Mouse (Mus musculus): Measurements from ENCODE around the gene Cyp3a16. TPM values are rescaled to one million over a fixed set of nuclear protein-coding genes. Genes with fewer than 3 reads are reported as not detected.
"Not testable (repeated sequence)": the region's sequence is repeated elsewhere in the genome, so short reads cannot be mapped to it uniquely, and the experiment has no call there.

Cyp3a16 gene
- not detected in 2 replicates for polyA plus RNA-seq (2012; rRNA removed)

GRCm38 (mm10) chr5:145469623-145470022 is at the start of gene Cyp3a16:
Cyp3a16 (minus strand) TSS chr5:145469723.
- DNase-seq (ENCODE audit: low read depth): not testable (repeated sequence)

GRCm38 (mm10) chr5:145490300-145490699 is 20.8 kb upstream of the Cyp3a16 start:
- DNase-seq (ENCODE audit: low read depth): no peak
- TF ChIP-seq CTCF (IDR thresholded peaks at IDR 0.05; ENCODE audit: borderline replicate concordance, extremely low read depth, insufficient read depth, insufficient read length): no peak
- TF ChIP-seq POLR2A (IDR thresholded peaks at IDR 0.05; ENCODE audit: borderline replicate concordance, extremely low read depth, insufficient read depth, insufficient read length, poor library complexity, severe bottlenecking): no peak

DNA sequence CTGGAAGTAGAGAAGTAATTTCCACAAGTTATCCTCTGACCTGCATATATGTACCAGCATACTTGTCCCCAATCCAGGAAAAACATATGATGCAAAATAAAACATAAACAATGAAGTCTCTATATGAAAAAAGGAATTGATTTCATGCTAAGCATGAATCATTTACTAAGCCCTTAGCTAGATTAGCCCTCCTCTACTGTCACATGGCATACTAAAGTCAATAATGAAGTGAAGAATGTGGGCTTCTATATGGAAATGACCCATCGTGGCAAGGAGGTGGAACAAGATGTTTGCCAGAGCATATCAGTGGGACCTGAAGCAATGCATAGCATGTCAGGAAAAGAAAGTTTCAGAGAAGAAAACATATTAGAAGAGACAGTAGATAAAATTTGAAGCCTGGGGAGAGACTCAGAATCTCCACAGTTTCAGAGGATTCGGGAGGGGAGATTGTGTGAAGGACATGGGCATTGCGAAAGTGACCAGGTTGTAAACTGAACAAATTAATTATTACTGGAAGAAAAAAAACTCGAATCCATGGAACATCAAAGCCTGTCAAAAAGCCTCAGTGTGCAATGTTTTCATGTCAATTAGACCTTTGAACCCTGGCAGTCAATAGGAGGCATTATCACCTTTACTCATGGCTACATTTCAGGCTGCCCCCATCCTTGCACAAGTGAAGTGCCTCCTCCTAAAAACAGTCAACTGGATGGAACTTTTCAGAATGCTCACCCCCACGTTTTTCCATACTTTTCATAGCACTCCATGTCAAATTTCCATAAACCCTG is 5.0 kb downstream of the Cyp3a16 start:
- DNase-seq (ENCODE audit: low read depth): no peak
- TF ChIP-seq POLR2A (IDR thresholded peaks at IDR 0.05; ENCODE audit: borderline replicate concordance, extremely low read depth, insufficient read depth, insufficient read length, poor library complexity, severe bottlenecking) (no peak), CTCF (IDR thresholded peaks at IDR 0.05; ENCODE audit: borderline replicate concordance, extremely low read depth, insufficient read depth, insufficient read length) (no peak)

DNA sequence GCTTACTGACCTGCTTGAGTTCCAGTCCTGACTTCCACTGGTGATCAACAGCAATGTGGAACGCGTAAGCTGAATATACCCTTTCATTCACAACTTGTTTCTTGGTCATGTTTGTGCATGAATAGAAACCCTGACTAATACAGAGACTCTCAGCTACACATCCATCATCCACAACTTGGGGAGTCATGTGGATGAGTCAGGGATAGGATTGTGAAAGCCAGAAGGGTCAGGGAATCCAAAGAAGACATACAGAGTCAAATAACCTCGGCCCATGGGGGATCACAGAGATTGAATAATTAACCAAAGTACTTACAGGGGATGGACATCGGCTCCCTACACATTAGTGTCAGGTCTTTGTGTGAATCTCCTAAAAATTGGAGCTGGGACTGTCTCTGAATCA is 7.2 kb downstream of the Cyp3a16 start:
- DNase-seq (ENCODE audit: low read depth): no peak
- TF ChIP-seq CTCF (IDR thresholded peaks at IDR 0.05; ENCODE audit: borderline replicate concordance, extremely low read depth, insufficient read depth, insufficient read length): no peak
- no peak for TF ChIP-seq POLR2A (IDR thresholded peaks at IDR 0.05; ENCODE audit: borderline replicate concordance, extremely low read depth, insufficient read depth, insufficient read length, poor library complexity, severe bottlenecking)

DNA sequence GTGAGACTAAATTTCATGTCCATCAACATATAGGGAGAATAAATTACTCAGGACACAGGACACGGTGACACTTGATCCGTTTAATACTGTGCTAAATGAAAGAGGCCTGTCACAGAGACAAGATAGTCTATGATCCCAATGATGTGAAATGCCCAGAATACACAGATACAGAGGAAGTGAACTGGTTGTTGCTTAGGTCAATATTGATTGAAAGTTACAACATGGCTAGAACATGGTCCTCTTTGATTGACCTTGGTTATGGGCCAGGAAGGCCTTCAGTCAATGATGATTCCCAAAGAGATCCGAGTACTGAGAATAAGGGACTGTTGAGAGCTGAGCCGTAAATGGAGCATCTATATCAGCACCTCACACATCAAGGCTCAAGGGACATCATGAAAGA is 15.1 kb downstream of the Cyp3a16 start:
- TF ChIP-seq POLR2A (IDR thresholded peaks at IDR 0.05; ENCODE audit: borderline replicate concordance, extremely low read depth, insufficient read depth, insufficient read length, poor library complexity, severe bottlenecking): no peak
- TF ChIP-seq CTCF (IDR thresholded peaks at IDR 0.05; ENCODE audit: borderline replicate concordance, extremely low read depth, insufficient read depth, insufficient read length): no peak
- no peak for DNase-seq (ENCODE audit: low read depth)

DNA sequence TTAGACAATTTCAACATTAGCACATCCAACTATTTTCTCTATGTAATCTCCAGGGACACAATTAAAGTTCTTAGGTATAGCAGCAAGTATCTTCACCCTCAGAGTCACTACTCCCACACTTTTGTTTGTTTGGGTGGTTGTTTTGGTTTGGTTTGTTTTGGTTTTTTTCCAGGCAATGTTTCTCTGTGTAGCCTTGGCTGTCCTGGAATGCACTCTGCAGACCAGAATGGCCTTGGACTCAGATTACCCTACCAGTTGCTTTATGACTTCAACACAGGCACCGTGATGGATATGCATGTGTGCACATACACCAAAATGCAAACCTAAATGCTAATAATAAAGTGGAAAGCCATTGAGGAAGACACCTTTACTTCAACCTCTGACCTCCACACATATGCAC is 35.8 kb downstream of the Cyp3a16 start:
- TF ChIP-seq CTCF (IDR thresholded peaks at IDR 0.05; ENCODE audit: borderline replicate concordance, extremely low read depth, insufficient read depth, insufficient read length) (no peak), POLR2A (IDR thresholded peaks at IDR 0.05; ENCODE audit: borderline replicate concordance, extremely low read depth, insufficient read depth, insufficient read length, poor library complexity, severe bottlenecking) (no peak)
- DNase-seq (ENCODE audit: low read depth): no peak

DNA sequence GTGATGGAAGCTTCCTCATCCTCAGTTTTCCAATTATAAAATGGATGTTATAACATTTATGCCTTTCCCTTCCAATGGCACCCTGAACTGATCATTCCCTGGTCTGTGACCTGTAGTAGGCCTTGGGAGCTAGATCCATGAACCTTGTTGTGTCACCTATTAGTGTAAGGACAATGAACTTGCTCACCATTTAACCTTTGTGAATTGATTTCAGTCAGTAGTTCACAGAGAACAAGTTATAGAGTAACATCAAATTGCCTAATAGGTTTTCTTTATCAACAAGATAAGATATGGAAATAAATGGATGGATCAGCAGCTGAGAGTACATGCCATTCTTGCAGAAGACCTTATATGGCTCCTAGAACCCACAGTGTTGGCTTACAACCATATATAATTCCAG is 38.5 kb downstream of the Cyp3a16 start:
- DNase-seq (ENCODE audit: low read depth): no peak
- no peak for TF ChIP-seq CTCF (IDR thresholded peaks at IDR 0.05; ENCODE audit: borderline replicate concordance, extremely low read depth, insufficient read depth, insufficient read length)

- TF ChIP-seq CTCF (IDR thresholded peaks at IDR 0.05; ENCODE audit: borderline replicate concordance, extremely low read depth, insufficient read depth, insufficient read length): no peak
- no peak for TF ChIP-seq POLR2A (IDR thresholded peaks at IDR 0.05; ENCODE audit: borderline replicate concordance, extremely low read depth, insufficient read depth, insufficient read length, poor library complexity, severe bottlenecking)
- no peak for DNase-seq (ENCODE audit: low read depth)
Measured at GRCm38 (mm10) chr5:145422287-145422686, 47.2 kb downstream of the Cyp3a16 start.

DNA sequence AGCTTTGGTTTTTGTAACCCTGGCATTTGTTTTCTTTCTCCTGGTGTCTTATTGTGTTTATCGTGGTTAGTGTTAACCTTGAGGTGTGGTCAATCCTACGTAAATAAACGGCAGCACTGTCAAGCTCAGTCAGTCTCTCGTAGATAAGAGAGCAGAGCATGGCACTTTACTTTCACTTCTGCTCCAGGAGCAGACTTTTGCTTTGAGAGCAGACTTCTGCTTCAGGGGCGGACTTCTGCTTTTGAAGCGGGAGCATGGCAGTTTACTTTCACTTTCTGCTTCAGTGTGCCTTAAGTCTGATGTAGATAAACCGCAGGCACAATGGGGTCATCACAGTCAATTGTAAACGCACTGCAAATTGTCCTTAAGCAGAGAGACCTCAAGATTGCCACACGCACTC is 54.1 kb downstream of the Cyp3a16 start:
- DNase-seq (ENCODE audit: low read depth): not testable (repeated sequence)

Other genes starting within 250 kb of the Cyp3a16 start
- 20.9 and 21.4 TPM in 2 replicates for gene Zfp655, start 238.0 kb downstream of the Cyp3a16 start, polyA plus RNA-seq (2012; rRNA removed)
- 20.4 and 21.4 TPM in 2 replicates for gene Zscan25, start 189.2 kb downstream of the Cyp3a16 start, polyA plus RNA-seq (2012; rRNA removed)
- not detected in 2 replicates for gene Cyp3a57, start 124.4 kb downstream of the Cyp3a16 start, polyA plus RNA-seq (2012; rRNA removed)
- not detected in 2 replicates for gene Cyp3a41b, start 115.0 kb upstream of the Cyp3a16 start, polyA plus RNA-seq (2012; rRNA removed)

Data from brain, embryonic 14.5 days (tissue).